Mouse (Mus musculus): ENCODE measurements around the gene Tnfrsf13c. TPM values are rescaled to one million over a fixed set of nuclear protein-coding genes. Genes with fewer than 3 reads are reported as not detected.

Tnfrsf13c gene
- polyA plus RNA-seq, 1 experiment from 2014 or later = 0.90 TPM

DNA sequence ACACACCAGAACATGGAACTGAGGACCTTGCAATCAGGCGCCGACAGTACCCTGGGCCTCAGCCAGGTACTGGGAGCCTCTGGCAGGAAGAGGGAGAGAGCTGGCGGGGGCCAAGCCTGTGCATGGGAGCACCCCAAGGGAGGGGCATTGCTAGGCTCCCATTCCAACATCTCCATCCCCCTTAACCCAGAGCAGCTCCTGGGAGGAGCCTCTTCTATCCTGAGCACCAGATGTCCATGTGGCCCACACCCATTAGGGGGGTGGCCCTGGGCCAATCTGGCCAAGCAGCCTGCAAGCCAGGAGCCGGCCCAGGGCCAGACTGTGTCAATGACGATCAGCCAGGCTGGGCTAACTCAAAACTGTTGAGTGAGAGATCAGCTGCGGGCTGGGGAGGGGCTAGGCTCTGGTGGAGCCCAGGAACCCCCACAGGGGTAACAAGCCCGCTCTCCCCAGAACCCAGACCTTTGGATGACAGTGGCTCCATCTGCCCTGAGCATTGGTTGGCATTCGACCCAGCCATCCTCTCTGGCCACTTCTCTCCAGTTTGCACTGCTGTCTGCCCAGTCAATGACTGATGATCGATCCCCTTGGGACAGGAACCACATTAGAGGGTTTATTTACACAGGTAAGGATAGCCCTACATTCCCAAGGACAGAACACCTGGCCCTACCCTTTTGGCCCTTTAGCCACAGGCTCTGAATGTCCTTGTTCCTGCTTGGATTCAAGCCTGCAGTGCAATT, 17.6 kb downstream of the Tnfrsf13c start:
- Histone ChIP-seq H3K4me2 (peak overlapping the region; percentile 34), H3K27ac (replicated peaks) (no peak overlapping the region), H3K4me1 (peaks cover 27% of the 10 kb centered on the region), H3K36me3 (peaks cover 44% of the 10 kb centered on the region), H3K4me3 (replicated peaks) (0 out of 2 replicates have a peak overlapping the region, but pooled peaks have one; percentile 12), H3K27me3 (replicated peaks) (peaks cover 66% of the 10 kb centered on the region), H3K9me3 (replicated peaks) (no peaks in the 10 kb centered on the region), H3K9ac (replicated peaks) (no peak overlapping the region)
- 54% methylated on average over 9 of the region's 9 CpGs for WGBS
- peak; percentile 46; the same call in 1 of the 2 replicates for ATAC-seq (ENCODE audit: low FRiP score)

DNA sequence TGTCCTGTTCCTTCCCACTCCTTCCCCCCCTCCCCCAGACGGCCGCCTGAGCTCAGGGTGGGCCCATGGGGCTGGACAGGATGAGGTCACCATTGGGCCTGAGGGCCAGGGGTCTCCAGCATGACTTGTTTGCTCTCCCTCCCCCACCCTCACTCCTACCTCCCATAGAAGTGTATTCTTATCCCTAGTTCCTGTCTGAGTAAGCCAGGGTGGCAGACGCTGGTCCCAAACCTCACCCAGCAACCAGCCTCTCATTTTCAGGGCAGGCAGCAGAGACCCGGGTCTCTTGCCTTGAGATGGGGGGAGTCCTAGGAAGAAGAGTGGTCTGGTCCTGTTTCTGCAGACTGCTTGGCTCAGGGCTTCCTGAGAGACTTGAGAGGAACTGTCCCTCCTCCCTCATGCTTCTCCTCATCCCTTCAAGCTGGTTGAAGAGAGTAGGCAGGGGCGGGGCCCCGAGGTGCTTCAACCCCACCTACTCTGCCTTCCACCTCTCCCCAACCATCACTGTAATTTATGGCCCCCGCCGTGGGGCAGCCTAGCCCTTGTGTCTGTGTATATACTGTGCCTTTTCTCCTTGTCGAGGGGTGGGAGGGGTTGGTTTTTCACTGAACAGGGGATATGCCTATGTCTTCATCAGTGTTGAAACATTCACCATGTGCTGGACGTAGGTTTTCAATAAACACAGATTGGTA, 19.3 kb downstream of the Tnfrsf13c start:
- H3K9me3 ChIP-seq (replicated peaks) = no peaks in the 10 kb centered on the region
- H3K36me3 ChIP-seq = peaks cover 59% of the 10 kb centered on the region
- ATAC-seq (ENCODE audit: low FRiP score) = no peak
- H3K4me2 ChIP-seq = no peak overlapping the region
- H3K27ac ChIP-seq (replicated peaks) = no peak overlapping the region
- H3K4me3 ChIP-seq (replicated peaks) = no peak overlapping the region
- H3K9ac ChIP-seq (replicated peaks) = no peak overlapping the region
- H3K4me1 ChIP-seq = peaks cover 24% of the 10 kb centered on the region
- H3K27me3 ChIP-seq (replicated peaks) = peaks cover 51% of the 10 kb centered on the region
- WGBS = 63% methylated on average over 10 of the region's 10 CpGs

DNA sequence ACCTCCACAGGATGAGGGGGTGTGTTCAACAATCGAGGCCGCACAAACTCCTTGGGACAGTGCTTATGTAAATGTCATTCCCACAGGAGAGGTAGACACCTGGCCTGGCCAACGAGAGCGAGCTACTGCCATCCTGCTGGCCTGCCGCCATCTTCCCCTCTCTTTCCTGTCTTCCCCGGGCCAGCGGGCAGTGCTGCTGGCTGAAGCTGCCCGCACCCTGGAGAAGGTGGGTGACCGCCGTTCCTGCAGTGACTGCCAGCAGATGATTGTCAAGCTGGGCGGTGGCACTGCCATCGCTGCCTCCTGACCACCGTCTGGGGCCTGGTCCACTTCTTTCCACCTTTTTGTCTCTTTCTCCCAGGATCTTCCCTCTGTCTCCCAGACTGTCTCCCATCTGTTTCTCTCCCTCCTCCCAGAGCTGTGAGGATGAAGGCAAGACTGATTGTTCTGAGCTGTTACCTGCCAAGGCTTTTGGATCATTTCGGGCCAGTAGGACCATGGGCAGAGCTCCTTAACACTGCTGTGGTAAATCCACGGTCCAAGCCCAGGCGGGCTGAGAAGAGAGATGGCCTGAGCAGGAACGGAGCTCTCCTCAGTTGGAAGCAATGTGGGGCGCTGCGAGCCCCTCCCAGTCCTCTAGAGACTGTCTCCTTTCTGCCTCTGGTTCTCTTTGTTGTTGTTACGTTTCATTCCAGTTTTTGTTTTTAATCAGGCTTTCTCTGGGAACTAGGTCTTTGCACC, 20.4 kb downstream of the Tnfrsf13c start:
- H3K36me3 ChIP-seq = peaks cover 70% of the 10 kb centered on the region
- no peak overlapping the region for H3K9ac ChIP-seq (replicated peaks)
- no peaks in the 10 kb centered on the region for H3K9me3 ChIP-seq (replicated peaks)
- no peak overlapping the region for H3K4me2 ChIP-seq
- peaks cover 40% of the 10 kb centered on the region for H3K27me3 ChIP-seq (replicated peaks)
- H3K4me3 ChIP-seq (replicated peaks) = no peak overlapping the region
- H3K4me1 ChIP-seq = peaks cover 24% of the 10 kb centered on the region
- no peak overlapping the region for H3K27ac ChIP-seq (replicated peaks)
- 83% methylated on average over 20 of the region's 20 CpGs for WGBS
- no peak for ATAC-seq (ENCODE audit: low FRiP score)

GRCm38 (mm10) chr15:82203090-82203489, 21.1 kb downstream of the Tnfrsf13c start:
- H3K27ac ChIP-seq (replicated peaks) = no peak overlapping the region
- H3K4me1 ChIP-seq = peaks cover 24% of the 10 kb centered on the region
- H3K4me3 ChIP-seq (replicated peaks) = no peak overlapping the region
- peaks cover 35% of the 10 kb centered on the region for H3K27me3 ChIP-seq (replicated peaks)
- no peak for ATAC-seq (ENCODE audit: low FRiP score)
- H3K9me3 ChIP-seq (replicated peaks) = no peaks in the 10 kb centered on the region
- WGBS = 94% methylated on average over 10 of the region's 10 CpGs
- peaks cover 77% of the 10 kb centered on the region for H3K36me3 ChIP-seq
- H3K4me2 ChIP-seq = no peak overlapping the region
- H3K9ac ChIP-seq (replicated peaks) = no peak overlapping the region

DNA sequence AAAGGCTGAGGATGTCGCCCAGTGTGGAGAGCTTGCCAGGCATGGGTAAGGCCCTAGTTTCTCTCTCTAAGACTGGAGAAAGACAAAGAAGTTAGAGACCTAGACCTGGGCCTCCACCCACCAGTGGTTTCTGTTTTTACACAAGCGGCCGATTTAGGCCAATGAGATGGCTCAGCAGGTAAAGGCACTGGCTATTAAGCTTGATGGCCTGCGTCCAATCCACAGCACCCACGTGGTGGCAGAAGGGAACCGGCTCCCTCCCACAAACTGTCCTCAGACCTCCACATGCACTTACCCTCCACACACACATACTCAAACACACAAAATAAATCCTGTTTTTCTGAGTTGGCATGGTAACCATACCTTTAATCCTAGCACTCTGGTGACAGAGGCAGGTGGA, 22.1 kb downstream of the Tnfrsf13c start:
- Histone ChIP-seq H3K4me3 (replicated peaks) (no peak overlapping the region), H3K4me1 (peaks cover 15% of the 10 kb centered on the region), H3K27me3 (replicated peaks) (peaks cover 25% of the 10 kb centered on the region), H3K9ac (replicated peaks) (no peak overlapping the region), H3K36me3 (peaks cover 87% of the 10 kb centered on the region), H3K9me3 (replicated peaks) (no peaks in the 10 kb centered on the region), H3K4me2 (no peak overlapping the region), H3K27ac (replicated peaks) (no peak overlapping the region)
- WGBS = 86% methylated on average over 6 of the region's 6 CpGs
- no peak for ATAC-seq (ENCODE audit: low FRiP score)

- Histone ChIP-seq H3K9me3 (replicated peaks) (no peaks in the 10 kb centered on the region), H3K36me3 (peaks cover 97% of the 10 kb centered on the region), H3K4me3 (replicated peaks) (no peak overlapping the region), H3K27me3 (replicated peaks) (0 out of 2 replicates have a peak, but pooled peaks cover 2% of the 10 kb centered on the region), H3K4me2 (no peak overlapping the region), H3K27ac (replicated peaks) (no peak overlapping the region), H3K9ac (replicated peaks) (no peak overlapping the region), H3K4me1 (no peaks in the 10 kb centered on the region)
- no peak for ATAC-seq (ENCODE audit: low FRiP score)
- 91% methylated on average over 12 of the region's 12 CpGs for WGBS
These were observed 24.6 kb downstream of the Tnfrsf13c start for GRCm38 (mm10) chr15:82199546-82199945.

- H3K9me3 ChIP-seq (replicated peaks) = no peaks in the 10 kb centered on the region
- ATAC-seq (ENCODE audit: low FRiP score) = no peak
- 0 out of 2 replicates have a peak, but pooled peaks cover 2% of the 10 kb centered on the region for H3K27me3 ChIP-seq (replicated peaks)
- no peak overlapping the region for H3K27ac ChIP-seq (replicated peaks)
- peaks cover 97% of the 10 kb centered on the region for H3K36me3 ChIP-seq
- no peaks in the 10 kb centered on the region for H3K4me1 ChIP-seq
- H3K4me2 ChIP-seq = no peak overlapping the region
- WGBS = 89% methylated on average over 7 of the region's 7 CpGs
- H3K9ac ChIP-seq (replicated peaks) = no peak overlapping the region
- no peak overlapping the region for H3K4me3 ChIP-seq (replicated peaks)
These were observed 25.8 kb downstream of the Tnfrsf13c start for GRCm38 (mm10) chr15:82198342-82198741.

DNA sequence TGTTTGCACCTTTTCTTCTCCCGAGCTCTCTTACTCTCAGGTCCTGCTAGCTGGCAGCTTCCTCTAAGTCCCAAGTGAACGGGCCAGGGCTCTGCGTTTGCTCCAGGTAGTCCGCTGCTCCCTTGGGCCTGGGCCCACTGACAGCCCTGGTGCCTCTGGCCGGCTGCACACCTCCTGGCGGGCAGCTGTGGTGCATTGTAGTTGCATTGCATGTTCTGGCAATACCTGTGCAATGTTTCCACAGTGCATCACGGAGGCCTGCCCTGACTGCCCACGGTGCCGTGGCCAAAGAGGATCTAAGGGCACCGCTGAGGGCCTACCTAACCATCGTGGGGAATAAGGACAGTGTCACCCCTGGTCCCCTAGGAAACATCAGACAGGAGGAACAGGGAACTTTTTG, 26.2 kb downstream of the Tnfrsf13c start:
- Histone ChIP-seq H3K4me2 (no peak overlapping the region), H3K27me3 (replicated peaks) (0 out of 2 replicates have a peak, but pooled peaks cover under 1% of the 10 kb centered on the region), H3K27ac (replicated peaks) (no peak overlapping the region), H3K4me1 (no peaks in the 10 kb centered on the region), H3K9me3 (replicated peaks) (no peaks in the 10 kb centered on the region), H3K9ac (replicated peaks) (no peak overlapping the region), H3K4me3 (replicated peaks) (no peak overlapping the region), H3K36me3 (peaks cover 97% of the 10 kb centered on the region)
- ATAC-seq (ENCODE audit: low FRiP score) = no peak
- 89% methylated on average over 11 of the region's 11 CpGs for WGBS

- Histone ChIP-seq H3K4me2 (no peak overlapping the region), H3K36me3 (peaks cover 97% of the 10 kb centered on the region), H3K9me3 (replicated peaks) (no peaks in the 10 kb centered on the region), H3K27me3 (replicated peaks) (no peaks in the 10 kb centered on the region), H3K27ac (replicated peaks) (no peak overlapping the region), H3K4me3 (replicated peaks) (no peak overlapping the region), H3K4me1 (no peaks in the 10 kb centered on the region), H3K9ac (replicated peaks) (no peak overlapping the region)
- ATAC-seq (ENCODE audit: low FRiP score) = no peak
- 93% methylated on average over 10 of the region's 10 CpGs for WGBS
These were observed 26.9 kb downstream of the Tnfrsf13c start for GRCm38 (mm10) chr15:82197246-82197750.

GRCm38 (mm10) chr15:82196300-82196699, 27.9 kb downstream of the Tnfrsf13c start:
- 90% methylated on average over 12 of the region's 12 CpGs for WGBS
- no peak overlapping the region for H3K27ac ChIP-seq (replicated peaks)

GRCm38 (mm10) chr15:82192617-82193016, 31.6 kb downstream of the Tnfrsf13c start:
- H3K9ac ChIP-seq (replicated peaks) = no peak overlapping the region
- no peak overlapping the region for H3K4me2 ChIP-seq
- ATAC-seq (ENCODE audit: low FRiP score) = no peak
- H3K27ac ChIP-seq (replicated peaks) = no peak overlapping the region
- no peaks in the 10 kb centered on the region for H3K27me3 ChIP-seq (replicated peaks)
- WGBS = 80% methylated on average over 8 of the region's 8 CpGs
- peaks cover 87% of the 10 kb centered on the region for H3K36me3 ChIP-seq
- H3K9me3 ChIP-seq (replicated peaks) = no peaks in the 10 kb centered on the region
- H3K4me1 ChIP-seq = no peaks in the 10 kb centered on the region
- H3K4me3 ChIP-seq (replicated peaks) = no peak overlapping the region

More at GRCm38 (mm10) chr15:82196300-82196699, 27.9 kb downstream of the Tnfrsf13c start:
- H3K9me3 ChIP-seq (replicated peaks) = no peaks in the 10 kb centered on the region
- H3K4me3 ChIP-seq (replicated peaks) = no peak overlapping the region
- H3K27me3 ChIP-seq (replicated peaks) = no peaks in the 10 kb centered on the region
- no peak for ATAC-seq (ENCODE audit: low FRiP score)
- no peak overlapping the region for H3K9ac ChIP-seq (replicated peaks)
- H3K4me2 ChIP-seq = no peak overlapping the region
- H3K36me3 ChIP-seq = peaks cover 96% of the 10 kb centered on the region
- no peaks in the 10 kb centered on the region for H3K4me1 ChIP-seq

Measured in neural tube, embryonic 15.5 days (tissue).